Mouse (Mus musculus) midbrain, embryonic 12.5 days (tissue): Measurements from ENCODE around the gene Itpkb. TPM values are rescaled to one million over a fixed set of nuclear protein-coding genes. Genes with fewer than 3 reads are reported as not detected.
A peak's percentile ranks its signal among the peaks of the same experiment; 100 is the strongest.

ENCODE experiments used
- ATAC-seq: fragments of 200-750 bp; cut with Nextera tagmentation; 2 replicates; pipeline ENCODE4 v1.8.0; 2017; ENCODE audit warnings: low read depth, moderate TSS enrichment, moderate library complexity; ENCODE audit not compliant: low FRiP score
- H3K27ac ChIP-seq: fragments of 300-500 bp; sonication (generic); replicated peaks from 2 replicates; pipeline ENCODE4 v1.5.1; 2016; ENCODE audit warnings: mild to moderate bottlenecking
- H3K27me3 ChIP-seq: fragments of 300-500 bp; sonication (generic); 2 replicates; pipeline ENCODE4 v1.6.1; 2016; ENCODE audit warnings: mild to moderate bottlenecking
- H3K36me3 ChIP-seq: fragments of 300-500 bp; sonication (generic); 2 replicates; pipeline ENCODE4 v1.6.1; 2016
- H3K4me1 ChIP-seq: fragments of 300-500 bp; sonication (generic); 2 replicates; pipeline ENCODE4 v1.6.1; 2016
- H3K4me2 ChIP-seq: fragments of 300-500 bp; sonication (generic); replicated peaks from 2 replicates; pipeline ENCODE4 v1.6.1; 2016; ENCODE audit warnings: mild to moderate bottlenecking, moderate library complexity
- H3K4me3 ChIP-seq: fragments of 300-500 bp; sonication (generic); 2 replicates; pipeline ENCODE4 v1.5.1; 2016; ENCODE audit warnings: mild to moderate bottlenecking
- H3K9ac ChIP-seq: fragments of 300-500 bp; sonication (generic); replicated peaks from 2 replicates; pipeline ENCODE4 v1.6.1; 2016; ENCODE audit warnings: mild to moderate bottlenecking, moderate library complexity
- H3K9me3 ChIP-seq: fragments of 300-500 bp; sonication (generic); 2 replicates; pipeline ENCODE4 v1.6.1; 2016; ENCODE audit warnings: mild to moderate bottlenecking
- WGBS: fragments of 180-500 bp; shearing (Covaris S2); methylation state at CpG from one replicate; pipeline ENCODE4 v1.1.7; 2016; 5-methylcytosine and 5-hydroxymethylcytosine counted together
- polyA plus RNA-seq: library from polyadenylated mRNA; unstranded; fragments of >200 nt; fragmentation: Nextera tagmentation; extraction: Ambion mirVana; gene quantifications from 2 replicates; pipeline ENCODE4 v1.2.1, GENCODE M21; 2016

The Itpkb gene
- polyA plus RNA-seq, 1 experiment from 2014 or later = 5.2 TPM

GRCm38 (mm10) chr1:180405576-180406335 lies 75.5 kb downstream of the Itpkb start:
- Histone ChIP-seq H3K9me3 (no peaks in the 10 kb centered on the region), H3K9ac (no peak overlapping the region), H3K4me1 (0 out of 2 replicates have a peak, but pooled peaks cover 16% of the 10 kb centered on the region), H3K27me3 (no peaks in the 10 kb centered on the region), H3K27ac (no peak overlapping the region), H3K4me2 (no peak overlapping the region), H3K4me3 (no peak overlapping the region), H3K36me3 (no peaks in the 10 kb centered on the region)
- no peak for ATAC-seq
- WGBS = 85% methylated on average over 9 of the region's 9 CpGs

DNA sequence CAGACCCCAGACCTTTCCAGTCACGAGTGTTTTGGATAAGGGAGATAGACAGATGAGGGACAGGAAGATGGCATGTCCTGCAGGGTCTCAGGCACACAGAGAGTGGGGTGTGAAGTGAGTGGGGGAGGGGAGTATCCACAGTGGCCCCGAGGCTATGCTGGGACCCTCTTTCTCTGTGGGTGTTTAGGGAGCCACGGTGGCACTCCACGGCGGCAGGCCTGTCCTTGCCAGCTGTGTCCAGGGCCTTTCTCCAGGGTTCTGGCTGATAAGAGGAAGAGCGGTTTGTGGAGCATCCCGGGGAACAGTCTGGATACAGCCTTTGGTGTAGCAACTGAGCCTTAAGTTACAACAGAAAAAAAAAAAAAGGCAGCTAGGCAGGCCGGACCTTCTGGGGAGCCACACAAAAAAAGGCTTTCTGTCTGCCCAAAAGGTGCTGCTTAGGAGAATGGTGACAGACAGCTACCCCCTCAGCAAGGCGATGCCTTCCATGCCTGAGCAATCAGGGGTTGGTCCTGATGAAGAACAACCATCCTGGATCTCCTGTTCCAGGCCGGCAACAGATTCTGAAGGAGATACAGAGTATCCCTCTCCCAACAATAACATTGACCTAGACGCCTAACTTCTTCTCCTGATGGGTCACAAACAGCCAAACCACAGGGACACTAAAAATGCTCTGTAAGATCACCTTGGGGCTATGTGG lies 76.2 kb downstream of the Itpkb start:
- Histone ChIP-seq H3K4me2 (no peak overlapping the region), H3K9me3 (no peaks in the 10 kb centered on the region), H3K4me1 (0 out of 2 replicates have a peak, but pooled peaks cover 16% of the 10 kb centered on the region), H3K4me3 (no peak overlapping the region), H3K9ac (no peak overlapping the region), H3K27ac (no peak overlapping the region), H3K27me3 (no peaks in the 10 kb centered on the region), H3K36me3 (no peaks in the 10 kb centered on the region)
- 80% methylated on average over 11 of the region's 11 CpGs for WGBS
- no peak for ATAC-seq

DNA sequence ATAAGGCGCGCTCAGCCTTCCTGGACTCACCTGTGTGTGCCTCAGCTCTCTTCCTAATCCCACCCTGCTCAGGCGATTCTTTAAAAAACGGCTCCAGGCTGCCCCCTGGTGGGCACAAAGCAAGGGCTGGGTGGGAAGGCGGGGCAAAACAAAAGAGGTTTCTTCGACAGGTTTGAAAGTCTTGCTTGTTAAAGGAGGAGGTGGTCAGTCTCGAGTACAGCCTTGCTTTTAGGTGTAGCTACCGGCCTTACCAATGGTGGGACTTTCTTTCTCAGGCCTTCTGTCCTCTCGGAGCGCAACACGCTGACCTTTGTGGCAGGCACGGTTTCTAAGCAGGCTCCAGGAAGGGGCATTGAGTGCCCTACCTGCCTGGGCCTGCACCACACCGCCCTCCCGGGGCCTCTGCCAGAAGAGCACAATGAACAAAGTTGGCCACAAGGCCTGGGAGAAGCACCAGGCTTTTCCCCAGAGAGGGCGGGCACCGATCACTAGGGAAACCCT lies 76.9 kb downstream of the Itpkb start:
- 0 out of 2 replicates have a peak overlapping the region, but pooled peaks have one; percentile 12 for H3K4me3 ChIP-seq
- H3K9ac ChIP-seq = no peak overlapping the region
- no peaks in the 10 kb centered on the region for H3K9me3 ChIP-seq
- H3K4me2 ChIP-seq = peak overlapping the region; percentile 46
- H3K27me3 ChIP-seq = no peaks in the 10 kb centered on the region
- no peak overlapping the region for H3K27ac ChIP-seq
- H3K4me1 ChIP-seq = 0 out of 2 replicates have a peak, but pooled peaks cover 16% of the 10 kb centered on the region
- no peaks in the 10 kb centered on the region for H3K36me3 ChIP-seq
- peak; percentile 63; the same call in 1 of the 2 replicates for ATAC-seq
- WGBS = 10% methylated on average over 16 of the region's 16 CpGs

DNA sequence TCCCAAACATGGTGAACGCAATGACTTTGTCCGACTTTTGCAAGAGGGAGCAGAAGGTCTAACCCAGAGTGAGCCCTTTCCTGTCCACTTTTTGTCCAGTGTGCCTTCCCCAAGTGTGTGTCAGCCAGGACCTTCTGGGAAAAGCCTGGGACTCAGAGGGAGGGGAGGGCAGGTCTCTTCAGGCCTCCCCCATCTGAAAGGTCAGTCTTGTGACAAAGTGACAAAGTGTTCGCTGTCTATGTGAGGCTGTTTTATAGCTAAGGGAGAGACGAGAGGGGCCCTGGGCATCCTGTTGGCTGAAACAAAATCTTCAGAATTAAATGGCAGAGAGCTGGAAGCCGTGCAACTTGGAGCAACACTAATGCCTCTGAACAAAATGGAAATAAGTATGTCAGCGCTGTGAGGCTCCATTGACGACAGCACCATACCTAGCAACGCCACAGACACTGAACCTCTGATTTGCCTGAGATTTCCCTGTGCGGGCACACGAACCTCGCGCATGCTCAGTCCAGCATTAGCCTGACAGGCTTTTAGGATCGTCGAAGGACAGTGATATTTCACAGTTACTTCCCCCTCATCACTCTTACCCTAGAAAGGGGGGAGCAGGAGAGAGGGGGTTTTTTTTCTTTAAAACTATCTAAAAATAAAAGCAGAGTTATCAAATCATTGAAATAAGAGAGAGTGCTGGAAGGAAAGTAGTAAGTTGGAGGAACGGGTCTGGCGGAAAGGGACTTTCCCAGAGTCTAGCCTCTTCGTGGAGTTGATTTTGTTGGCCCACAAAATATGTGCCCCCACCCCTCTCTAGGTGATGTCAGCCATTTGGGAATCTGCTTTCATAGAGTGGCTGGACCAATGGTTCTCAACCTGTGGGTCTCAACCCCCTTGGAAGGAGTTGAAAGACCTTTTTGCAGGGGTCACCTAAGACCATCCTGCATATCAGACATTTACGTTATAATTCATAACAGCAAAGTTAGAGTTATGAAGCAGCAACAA lies 77.7 kb downstream of the Itpkb start:
- WGBS = 83% methylated on average over 18 of the region's 18 CpGs
- H3K27ac ChIP-seq = no peak overlapping the region
- H3K27me3 ChIP-seq = no peaks in the 10 kb centered on the region

DNA sequence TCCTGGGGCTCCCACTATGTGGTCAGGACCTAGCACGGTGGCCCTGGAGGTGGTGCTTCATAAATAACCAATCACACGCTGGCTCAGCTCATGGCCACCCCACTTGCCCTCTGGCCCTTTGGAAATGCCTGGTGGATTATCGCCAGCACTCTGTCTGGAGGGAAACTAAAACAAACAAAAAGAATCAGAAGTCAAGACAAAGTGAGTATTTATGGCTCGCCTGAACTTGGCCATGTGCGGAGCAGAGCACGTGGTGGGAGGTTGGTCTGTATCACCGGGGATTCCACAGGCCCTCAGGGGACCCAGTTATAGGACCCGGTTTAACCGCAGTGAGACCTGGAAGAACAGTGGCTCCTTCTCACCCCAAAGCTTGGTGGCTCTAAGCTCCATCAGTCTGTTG lies 78.5 kb downstream of the Itpkb start:
- H3K4me3 ChIP-seq = no peak overlapping the region
- no peaks in the 10 kb centered on the region for H3K9me3 ChIP-seq
- H3K9ac ChIP-seq = no peak overlapping the region
- no peak for ATAC-seq
- no peak overlapping the region for H3K4me2 ChIP-seq
- no peaks in the 10 kb centered on the region for H3K36me3 ChIP-seq
- WGBS = 68% methylated on average over 9 of the region's 9 CpGs
- no peak overlapping the region for H3K27ac ChIP-seq
- H3K4me1 ChIP-seq = 0 out of 2 replicates have a peak, but pooled peaks cover 13% of the 10 kb centered on the region
- no peaks in the 10 kb centered on the region for H3K27me3 ChIP-seq

More for the DNA sequence above, 77.7 kb downstream of the Itpkb start:
- Histone ChIP-seq H3K4me1 (0 out of 2 replicates have a peak, but pooled peaks cover 16% of the 10 kb centered on the region), H3K4me2 (no peak overlapping the region), H3K9ac (no peak overlapping the region), H3K4me3 (no peak overlapping the region), H3K36me3 (no peaks in the 10 kb centered on the region), H3K9me3 (no peaks in the 10 kb centered on the region)
- no peak for ATAC-seq

GRCm38 (mm10) chr1:180409771-180410170 lies 79.5 kb downstream of the Itpkb start:
- H3K4me3 ChIP-seq = no peak overlapping the region
- no peak overlapping the region for H3K4me2 ChIP-seq
- no peak for ATAC-seq
- H3K9ac ChIP-seq = no peak overlapping the region
- no peaks in the 10 kb centered on the region for H3K27me3 ChIP-seq
- no peaks in the 10 kb centered on the region for H3K36me3 ChIP-seq
- H3K9me3 ChIP-seq = no peaks in the 10 kb centered on the region
- 75% methylated on average over 5 of the region's 5 CpGs for WGBS
- 0 out of 2 replicates have a peak, but pooled peaks cover 12% of the 10 kb centered on the region for H3K4me1 ChIP-seq
- no peak overlapping the region for H3K27ac ChIP-seq

- no peak overlapping the region for H3K4me3 ChIP-seq
- H3K4me2 ChIP-seq = no peak overlapping the region
- ATAC-seq = no peak
- H3K9ac ChIP-seq = no peak overlapping the region
- H3K9me3 ChIP-seq = no peaks in the 10 kb centered on the region
- 84% methylated on average over 7 of the region's 7 CpGs for WGBS
- no peak overlapping the region for H3K27ac ChIP-seq
- H3K27me3 ChIP-seq = no peaks in the 10 kb centered on the region
- H3K36me3 ChIP-seq = no peaks in the 10 kb centered on the region
- 0 out of 2 replicates have a peak, but pooled peaks cover 12% of the 10 kb centered on the region for H3K4me1 ChIP-seq
These were observed 80.0 kb downstream of the Itpkb start for GRCm38 (mm10) chr1:180410306-180410705.

DNA sequence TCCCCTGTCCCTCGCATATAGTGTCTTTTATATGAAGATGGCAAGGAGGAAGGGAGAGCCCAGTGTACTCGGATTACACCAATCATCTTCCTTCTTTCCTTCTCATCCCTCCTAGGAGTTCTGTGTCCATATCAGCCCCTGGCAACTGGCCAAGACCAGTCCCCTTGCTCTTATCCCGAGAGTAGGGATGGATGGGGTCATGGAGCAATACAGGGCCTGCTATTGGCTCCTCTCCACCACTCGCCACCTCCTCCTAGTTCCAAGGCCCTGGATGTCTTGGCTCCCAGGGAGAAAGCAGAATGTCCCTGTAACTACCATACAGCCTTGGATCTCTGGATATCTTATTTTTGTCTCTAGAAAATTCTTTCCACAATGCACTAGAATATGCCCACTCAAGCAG lies 84.8 kb downstream of the Itpkb start:
- H3K9ac ChIP-seq = no peak overlapping the region
- H3K36me3 ChIP-seq = no peaks in the 10 kb centered on the region
- H3K4me1 ChIP-seq = no peaks in the 10 kb centered on the region
- no peaks in the 10 kb centered on the region for H3K27me3 ChIP-seq
- ATAC-seq = no peak
- no peak overlapping the region for H3K4me3 ChIP-seq
- H3K9me3 ChIP-seq = no peaks in the 10 kb centered on the region
- H3K27ac ChIP-seq = no peak overlapping the region
- WGBS = 63% methylated on average over 4 of the region's 4 CpGs
- H3K4me2 ChIP-seq = no peak overlapping the region

- no peak overlapping the region for H3K27ac ChIP-seq
- no peak for ATAC-seq
- H3K4me3 ChIP-seq = no peak overlapping the region
- H3K9me3 ChIP-seq = no peaks in the 10 kb centered on the region
- no peaks in the 10 kb centered on the region for H3K36me3 ChIP-seq
- 85% methylated on average over 7 of the region's 7 CpGs for WGBS
- H3K4me2 ChIP-seq = no peak overlapping the region
- peaks cover 7% of the 10 kb centered on the region for H3K4me1 ChIP-seq
- H3K27me3 ChIP-seq = no peaks in the 10 kb centered on the region
- no peak overlapping the region for H3K9ac ChIP-seq
These were observed 85.6 kb downstream of the Itpkb start for GRCm38 (mm10) chr1:180415836-180416235.

DNA sequence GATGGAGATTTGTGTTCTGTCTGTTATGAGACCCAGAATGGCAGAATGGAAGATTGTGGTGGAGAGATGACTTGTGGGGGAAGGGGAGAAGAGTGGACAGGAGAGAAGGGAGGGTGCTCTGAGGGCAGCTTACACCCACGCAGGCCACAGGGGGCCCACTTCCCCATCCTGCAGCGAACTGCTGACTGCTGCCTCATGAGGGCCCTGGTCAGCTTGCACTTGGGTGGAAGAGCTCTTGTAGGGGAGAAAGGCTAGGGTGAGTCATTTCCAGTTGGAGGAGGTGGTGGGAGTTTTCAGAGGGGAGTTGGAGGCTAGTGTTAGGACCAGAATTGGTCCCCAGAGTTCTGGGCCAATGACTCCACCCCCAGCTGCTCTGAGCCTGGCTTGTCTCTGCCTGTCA lies 86.8 kb downstream of the Itpkb start:
- Histone ChIP-seq H3K27ac (no peak overlapping the region), H3K36me3 (no peaks in the 10 kb centered on the region), H3K27me3 (no peaks in the 10 kb centered on the region), H3K9me3 (no peaks in the 10 kb centered on the region), H3K4me2 (no peak overlapping the region), H3K4me3 (no peak overlapping the region), H3K9ac (no peak overlapping the region), H3K4me1 (peaks cover 20% of the 10 kb centered on the region)
- ATAC-seq = no peak
- 61% methylated on average over 2 of the region's 2 CpGs for WGBS

DNA sequence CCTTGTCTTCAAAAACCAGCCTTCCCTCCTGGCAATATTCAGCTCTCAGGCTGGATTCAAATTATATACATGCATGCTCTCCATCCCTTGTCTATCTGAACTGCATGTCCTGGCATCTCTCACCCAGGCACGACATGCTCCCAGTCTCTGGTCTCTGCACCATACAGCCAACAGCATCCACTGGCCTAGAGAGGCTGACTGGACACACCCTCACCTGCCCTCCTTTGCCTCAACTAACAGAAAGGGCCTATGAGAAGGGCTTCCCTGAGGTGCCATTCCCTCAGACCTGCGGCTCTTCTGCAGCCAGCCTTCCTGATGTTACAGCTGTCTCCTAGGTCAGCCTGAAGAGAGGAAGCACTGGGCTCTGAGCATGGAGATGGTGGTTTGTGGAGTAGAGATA lies 88.8 kb downstream of the Itpkb start:
- Histone ChIP-seq H3K27ac (no peak overlapping the region), H3K4me3 (no peak overlapping the region), H3K4me2 (no peak overlapping the region), H3K36me3 (no peaks in the 10 kb centered on the region), H3K4me1 (peaks cover 22% of the 10 kb centered on the region), H3K9ac (no peak overlapping the region), H3K9me3 (no peaks in the 10 kb centered on the region), H3K27me3 (no peaks in the 10 kb centered on the region)
- no peak for ATAC-seq
- 88% methylated on average over 2 of the region's 2 CpGs for WGBS
